Mouse (Mus musculus) limb, embryonic 11.5 days (tissue): ENCODE measurements around the gene Epb41. TPM values are rescaled to one million over a fixed set of nuclear protein-coding genes. Genes with fewer than 3 reads are reported as not detected.

Experiments used
- ATAC-seq: fragments of 200-750 bp; cut with Nextera tagmentation; 2 replicates; pipeline ENCODE4 v1.8.0; 2017; ENCODE audit warnings: low read depth; ENCODE audit not compliant: insufficient number of reproducible peaks, low FRiP score, low TSS enrichment
- DNase-seq: peaks from one replicate; pipeline ENCODE4 v3.0.0-alpha.2; 2015; ENCODE audit warnings: low spot score
- H3K27ac ChIP-seq: fragments of 300-500 bp; sonication (generic); replicated peaks from 2 replicates; pipeline ENCODE4 v1.5.1; 2014; ENCODE audit warnings: low read depth, mild to moderate bottlenecking, low read length
- H3K27me3 ChIP-seq: fragments of 300-500 bp; sonication (generic); 2 replicates; pipeline ENCODE4 v1.6.1; 2014; ENCODE audit warnings: mild to moderate bottlenecking, low read length, mixed read lengths; ENCODE audit not compliant: control insufficient read depth, insufficient read depth
- H3K36me3 ChIP-seq: fragments of 300-500 bp; sonication (generic); 2 replicates; pipeline ENCODE4 v1.6.1; 2014; ENCODE audit warnings: mild to moderate bottlenecking, low read length, moderate library complexity, mixed read lengths; ENCODE audit not compliant: control insufficient read depth, insufficient read depth
- H3K4me1 ChIP-seq: fragments of 300-500 bp; sonication (generic); 2 replicates; pipeline ENCODE4 v1.6.1; 2014; ENCODE audit warnings: low read length, mixed read lengths; ENCODE audit not compliant: control insufficient read depth, insufficient read depth
- H3K4me2 ChIP-seq: fragments of 300-500 bp; sonication (generic); 2 replicates; pipeline ENCODE4 v1.6.1; 2014; ENCODE audit warnings: low read depth, mild to moderate bottlenecking, moderate library complexity; ENCODE audit not compliant: severe bottlenecking
- H3K4me3 ChIP-seq: fragments of 300-500 bp; sonication (generic); 2 replicates; pipeline ENCODE4 v1.5.1; 2014; ENCODE audit warnings: low read depth, low read length
- H3K9ac ChIP-seq: fragments of 300-500 bp; sonication (generic); 2 replicates; pipeline ENCODE4 v1.6.1; 2014; ENCODE audit warnings: mild to moderate bottlenecking, low read length
- H3K9me3 ChIP-seq: fragments of 300-500 bp; sonication (generic); 2 replicates; pipeline ENCODE4 v1.6.1; 2016; ENCODE audit warnings: low read length; ENCODE audit not compliant: control insufficient read depth
- WGBS: fragments of 180-500 bp; shearing (Covaris S2); extraction: QIAGEN DNeasy Blood & Tissue Kit; methylation state at CpG from one replicate; pipeline ENCODE4 v1.1.7; 2014; 5-methylcytosine and 5-hydroxymethylcytosine counted together
- polyA plus RNA-seq: library from polyadenylated mRNA; unstranded; fragments of >200 nt; fragmentation: Nextera tagmentation; extraction: Ambion mirVana; gene quantifications from 2 replicates; pipeline ENCODE4 v1.2.1, GENCODE M21; 2014

Epb41 gene
- polyA plus RNA-seq, 1 experiment from 2014 or later, result 107 TPM

- under 1% methylated on average over 70 of the region's 76 CpGs for WGBS
- ATAC-seq (no peak), DNase-seq (peak; percentile 84)
- Histone ChIP-seq H3K4me3 (peak overlapping the region; percentile 53), H3K27me3 (peaks cover 20% of the 10 kb centered on the region), H3K36me3 (peaks cover 3% of the 10 kb centered on the region; the same call in 1 of the 2 replicates), H3K9ac (peak overlapping the region; percentile 66), H3K9me3 (no peaks in the 10 kb centered on the region), H3K4me1 (peaks cover 61% of the 10 kb centered on the region), H3K4me2 (peak overlapping the region; percentile 85), H3K27ac (peak overlapping the region; percentile 78)
Observed at GRCm38 (mm10) chr4:131920595-131921351, 154.3 kb downstream of the Epb41 start.

GRCm38 (mm10) chr4:131920141-131920594 lies 155.0 kb downstream of the Epb41 start:
- Histone ChIP-seq H3K27me3 (peaks cover 20% of the 10 kb centered on the region), H3K4me2 (peak overlapping the region; percentile 85), H3K9ac (peak overlapping the region; percentile 66), H3K36me3 (no peaks in the 10 kb centered on the region; the same call in 1 of the 2 replicates), H3K27ac (peak overlapping the region; percentile 78), H3K4me1 (peaks cover 61% of the 10 kb centered on the region), H3K4me3 (peak overlapping the region; percentile 53), H3K9me3 (no peaks in the 10 kb centered on the region)
- under 1% methylated on average over 43 of the region's 51 CpGs for WGBS
- ATAC-seq, result no peak
- peak; percentile 81 for DNase-seq

- no peaks in the 10 kb centered on the region for H3K9me3 ChIP-seq
- peaks cover 20% of the 10 kb centered on the region for H3K27me3 ChIP-seq
- H3K4me3 ChIP-seq, result peak overlapping the region; percentile 53
- H3K9ac ChIP-seq, result peak overlapping the region; percentile 66; the same call in 1 of the 2 replicates
- H3K36me3 ChIP-seq, result no peaks in the 10 kb centered on the region; the same call in 1 of the 2 replicates
- no peak for ATAC-seq
- H3K4me1 ChIP-seq, result peaks cover 64% of the 10 kb centered on the region
- peak overlapping the region; percentile 85 for H3K4me2 ChIP-seq
- no peak for DNase-seq
- 3% methylated on average over 15 of the region's 15 CpGs for WGBS
- peak overlapping the region; percentile 78 for H3K27ac ChIP-seq
Observed at GRCm38 (mm10) chr4:131919506-131920140, 155.5 kb downstream of the Epb41 start.

GRCm38 (mm10) chr4:131918711-131919500 lies 156.2 kb downstream of the Epb41 start:
- DNase-seq (peak; percentile 80), ATAC-seq (peak; percentile 53)
- Histone ChIP-seq H3K4me2 (peak overlapping the region; percentile 85), H3K27me3 (peaks cover 20% of the 10 kb centered on the region), H3K9ac (no peak overlapping the region), H3K4me1 (peaks cover 69% of the 10 kb centered on the region), H3K27ac (peak overlapping the region; percentile 78), H3K4me3 (no peak overlapping the region), H3K36me3 (no peaks in the 10 kb centered on the region; the same call in 1 of the 2 replicates), H3K9me3 (no peaks in the 10 kb centered on the region)
- 1% methylated on average over 15 of the region's 15 CpGs for WGBS

- WGBS, result 40% methylated on average over 7 of the region's 7 CpGs
- ATAC-seq (no peak), DNase-seq (no peak)
- Histone ChIP-seq H3K4me3 (no peak overlapping the region), H3K27me3 (peaks cover 21% of the 10 kb centered on the region), H3K4me2 (peak overlapping the region; percentile 85; the same call in 1 of the 2 replicates), H3K27ac (no peak overlapping the region; the same call in 1 of the 2 replicates), H3K9me3 (no peaks in the 10 kb centered on the region), H3K4me1 (peaks cover 69% of the 10 kb centered on the region), H3K36me3 (no peaks in the 10 kb centered on the region; the same call in 1 of the 2 replicates), H3K9ac (no peak overlapping the region)
Observed at GRCm38 (mm10) chr4:131918026-131918533, 157.0 kb downstream of the Epb41 start.

GRCm38 (mm10) chr4:131917010-131917555 lies 158.0 kb downstream of the Epb41 start:
- Histone ChIP-seq H3K9ac (no peak overlapping the region), H3K4me3 (no peak overlapping the region), H3K9me3 (no peaks in the 10 kb centered on the region), H3K27ac (no peak overlapping the region), H3K36me3 (no peaks in the 10 kb centered on the region), H3K4me2 (no peak overlapping the region), H3K4me1 (peaks cover 64% of the 10 kb centered on the region), H3K27me3 (peaks cover 14% of the 10 kb centered on the region)
- DNase-seq (no peak), ATAC-seq (no peak)
- 79% methylated on average over 10 of the region's 10 CpGs for WGBS

GRCm38 (mm10) chr4:131916425-131916824 lies 158.7 kb downstream of the Epb41 start:
- Histone ChIP-seq H3K4me2 (no peak overlapping the region), H3K9ac (no peak overlapping the region), H3K27ac (no peak overlapping the region), H3K4me3 (no peak overlapping the region), H3K36me3 (no peaks in the 10 kb centered on the region), H3K27me3 (peaks cover 12% of the 10 kb centered on the region; the same call in 1 of the 2 replicates), H3K9me3 (no peaks in the 10 kb centered on the region), H3K4me1 (peaks cover 58% of the 10 kb centered on the region)
- DNase-seq, result peak; percentile 87
- WGBS, result 3% methylated on average over 15 of the region's 15 CpGs
- no peak for ATAC-seq
